Mouse (Mus musculus) C2C12 (cell line): ENCODE measurements around the gene Gm48551. TPM values are rescaled to one million over a fixed set of nuclear protein-coding genes. Genes with fewer than 3 reads are reported as not detected.

ENCODE experiments used
- H3K27me3 ChIP-seq: one replicate; pipeline ENCODE4 v1.6.1; 2011; ENCODE audit not compliant: control insufficient read depth, insufficient read depth, insufficient read length
- H3K36me3 ChIP-seq: one replicate; pipeline ENCODE4 v1.6.1; 2011; ENCODE audit not compliant: control insufficient read depth, insufficient read depth
- H3K4me3 ChIP-seq: one replicate; pipeline ENCODE4 v1.5.1; 2011; ENCODE audit warnings: mild to moderate bottlenecking, control low read depth; ENCODE audit not compliant: poor library complexity, insufficient read depth, severe bottlenecking
- H3K79me2 ChIP-seq: one replicate; pipeline ENCODE4 v1.6.1; 2011; ENCODE audit not compliant: control insufficient read depth, insufficient read depth
- H3K79me3 ChIP-seq: one replicate; pipeline ENCODE4 v1.6.1; 2011; ENCODE audit warnings: low read depth, control low read depth
- H3ac ChIP-seq: one replicate; pipeline ENCODE3; 2011; ENCODE audit warnings: low read depth; ENCODE audit not compliant: control insufficient read depth, insufficient read length
- CEBPB ChIP-seq: IDR thresholded peaks from one replicate; pipeline ENCODE4 v1.6.1; 2011; ENCODE audit warnings: low read depth, mild to moderate bottlenecking, control low read depth, moderate library complexity
- CTCF ChIP-seq: IDR thresholded peaks from one replicate; pipeline ENCODE4 v1.5.1; 2011; ENCODE audit not compliant: control insufficient read depth, insufficient read depth, insufficient read length
- FOSL1 ChIP-seq: IDR thresholded peaks from one replicate; pipeline ENCODE4 v1.8.0; 2011; ENCODE audit warnings: mild to moderate bottlenecking, low read length; ENCODE audit not compliant: poor library complexity, insufficient read depth, severe bottlenecking
- MAX ChIP-seq: IDR thresholded peaks from one replicate; pipeline ENCODE4 v1.6.1; 2011; ENCODE audit warnings: mild to moderate bottlenecking, control low read depth
- MYOD1 ChIP-seq: IDR thresholded peaks from one replicate; pipeline ENCODE4 v1.6.1; 2011; ENCODE audit warnings: low read depth; ENCODE audit not compliant: control insufficient read depth, insufficient read length
- MYOG ChIP-seq: IDR thresholded peaks from one replicate; pipeline ENCODE4 v1.6.1; 2011; ENCODE audit not compliant: control insufficient read depth, insufficient read length; ENCODE audit errors: extremely low read depth
- USF1 ChIP-seq: IDR thresholded peaks from one replicate; pipeline ENCODE4 v1.6.1; 2011; ENCODE audit warnings: low read depth, mild to moderate bottlenecking, control low read depth, moderate library complexity
- polyA plus RNA-seq: library from polyadenylated mRNA; unstranded; fragments of >200 nt; fragmentation: generic; extraction: Trizol; gene quantifications from one replicate; pipeline ENCODE4 v1.2.1, GENCODE M21; 2012; ENCODE audit warnings: missing spikeins

Gm48551 gene
- polyA plus RNA-seq, 1 experiment: 1.7 TPM

DNA sequence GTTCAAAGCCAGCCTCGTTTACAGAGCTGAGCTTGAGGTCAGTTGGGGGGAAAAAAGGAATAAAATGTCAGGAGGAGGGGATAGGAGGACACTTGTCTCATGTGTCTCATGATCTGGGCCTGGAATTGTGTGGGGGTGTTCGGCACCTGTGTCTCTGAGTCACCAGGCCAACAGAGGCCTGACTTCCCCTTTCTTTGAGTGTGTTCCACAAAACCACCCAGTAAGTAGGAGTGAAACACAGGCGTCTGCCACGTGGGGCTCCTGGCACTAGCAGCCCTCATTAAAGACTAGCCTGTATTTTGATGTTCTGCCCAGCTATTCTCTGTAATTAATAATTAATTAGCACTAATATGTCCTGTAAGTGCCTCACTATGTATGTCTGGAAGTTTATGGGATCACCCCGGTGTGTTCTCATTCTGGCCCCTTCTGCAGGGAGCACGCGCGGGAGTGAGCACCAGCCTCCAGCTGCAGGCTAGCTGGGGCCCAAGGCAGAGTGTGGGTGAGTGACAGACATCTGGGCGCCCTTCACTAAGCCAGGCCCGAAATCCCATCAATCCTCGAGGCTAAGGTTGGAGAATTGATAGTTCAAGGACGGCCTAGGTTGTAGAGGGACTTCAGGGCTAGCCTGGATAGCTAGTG, 27.8 kb upstream of the Gm48551 start:
- no peaks in the 10 kb centered on the region for H3K79me2 ChIP-seq
- H3ac ChIP-seq: peak overlapping the region; percentile 23
- H3K27me3 ChIP-seq: no peaks in the 10 kb centered on the region
- H3K79me3 ChIP-seq: no peaks in the 10 kb centered on the region
- H3K36me3 ChIP-seq: no peaks in the 10 kb centered on the region
- no peak overlapping the region for H3K4me3 ChIP-seq
- TF ChIP-seq MYOD1 (no peak), CEBPB (no peak), MYOG (no peak), CTCF (no peak), FOSL1 (no peak), USF1 (no peak), MAX (no peak)

DNA sequence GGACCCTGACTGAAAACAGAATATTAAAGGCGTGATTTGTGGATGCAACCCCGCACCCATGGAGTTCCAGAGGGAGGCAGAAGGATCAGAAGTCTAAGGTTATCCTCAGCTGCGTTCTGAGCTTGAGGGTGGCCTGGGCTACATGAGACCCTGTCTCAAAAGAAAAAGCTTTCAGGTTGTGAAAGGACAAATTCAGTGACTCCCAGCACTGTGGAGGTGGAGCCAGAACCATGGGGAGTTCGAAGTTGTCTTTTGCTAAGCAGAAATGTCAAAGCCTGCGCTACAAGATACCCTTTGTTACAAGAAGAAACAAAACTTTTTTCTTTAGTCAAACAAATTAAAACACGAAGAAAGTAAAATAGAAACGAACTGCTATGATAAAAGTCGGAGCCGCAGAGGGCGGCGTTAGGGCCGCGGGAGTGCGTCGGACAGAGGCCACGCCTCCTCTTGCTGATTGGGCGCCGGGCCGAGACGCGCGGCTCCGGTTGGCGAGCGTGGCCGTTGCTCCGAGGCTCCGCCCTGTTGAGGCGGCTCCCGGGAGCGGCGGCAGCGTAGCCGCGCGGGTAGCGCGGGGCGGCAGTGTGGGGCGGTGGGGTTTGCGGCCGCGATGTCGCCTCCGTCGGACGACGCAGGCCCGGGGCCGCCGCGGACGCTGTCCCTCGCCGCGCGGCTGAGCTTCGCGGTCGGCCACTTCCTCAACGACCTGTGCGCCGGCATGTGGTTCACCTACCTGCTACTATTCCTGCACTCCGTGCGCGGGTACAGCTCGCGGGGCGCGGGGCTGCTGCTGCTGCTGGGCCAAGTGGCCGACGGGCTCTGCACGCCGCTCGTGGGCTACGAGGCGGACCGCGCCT, 27.0 kb upstream of the Gm48551 start, which contains the start of gene Mfsd12:
Gene Mfsd12, plus strand, starts transcription at position 501 of the 854 bp plus-strand sequence.
- Histone ChIP-seq H3K79me2 (no peaks in the 10 kb centered on the region), H3K36me3 (no peaks in the 10 kb centered on the region), H3K79me3 (no peaks in the 10 kb centered on the region), H3ac (peak within 1 kb of the TSS; percentile 99), H3K27me3 (no peaks in the 10 kb centered on the region), H3K4me3 (peak within 1 kb of the TSS; percentile 50)
- TF ChIP-seq MAX (peak; percentile 13), MYOD1 (no peak)

DNA sequence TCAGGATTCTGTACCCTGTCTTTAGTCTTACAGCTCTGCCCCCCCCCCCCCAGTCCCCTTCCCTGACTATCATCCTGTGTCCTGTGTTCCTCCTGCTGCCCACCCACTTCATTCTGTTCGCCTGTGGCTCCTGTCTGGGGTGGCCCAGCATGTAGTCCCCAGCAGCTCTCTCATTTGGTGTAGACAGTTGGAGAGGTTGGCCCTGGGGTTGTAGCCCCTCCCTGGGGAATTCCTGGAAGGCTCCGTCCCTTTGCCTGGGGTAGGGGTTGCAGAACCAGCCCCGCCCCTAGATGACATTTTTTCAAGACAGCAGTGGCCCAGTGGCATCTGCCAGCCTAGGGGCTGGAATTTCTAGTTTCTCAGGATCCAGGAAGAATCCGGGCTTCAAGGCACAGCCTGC, 26.1 kb upstream of the Gm48551 start:
- Histone ChIP-seq H3K36me3 (no peaks in the 10 kb centered on the region), H3K79me2 (no peaks in the 10 kb centered on the region), H3K27me3 (no peaks in the 10 kb centered on the region), H3K79me3 (no peaks in the 10 kb centered on the region), H3ac (peak overlapping the region; percentile 99), H3K4me3 (peak overlapping the region; percentile 50)
- TF ChIP-seq FOSL1: no peak
- TF ChIP-seq MYOG: no peak
- TF ChIP-seq CEBPB: no peak
- TF ChIP-seq CTCF: no peak
- no peak for TF ChIP-seq MYOD1
- TF ChIP-seq USF1: no peak

DNA sequence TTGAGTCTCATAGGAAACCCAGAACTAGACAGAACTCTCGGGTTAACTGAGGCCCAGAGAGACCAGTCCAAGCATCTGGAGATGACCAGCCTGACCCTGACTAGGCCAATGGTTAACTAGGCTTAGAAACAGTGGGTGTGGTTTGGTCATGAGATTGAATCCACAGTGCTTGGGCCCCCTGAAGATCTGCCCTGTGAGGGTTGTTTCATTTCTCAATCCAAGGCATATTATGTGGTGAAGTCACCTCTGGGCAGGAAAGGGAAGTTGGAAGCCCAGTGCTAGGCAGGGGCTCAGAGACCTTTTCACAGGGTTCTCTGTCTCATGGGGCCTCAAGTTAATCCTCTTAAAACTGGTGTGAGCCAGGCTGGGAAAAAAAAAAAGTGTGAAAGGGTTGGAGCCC, 25.4 kb upstream of the Gm48551 start:
- Histone ChIP-seq H3K79me3 (no peaks in the 10 kb centered on the region), H3K4me3 (no peak overlapping the region)
- no peak for TF ChIP-seq CTCF
- TF ChIP-seq MAX: no peak
- TF ChIP-seq FOSL1: no peak
- TF ChIP-seq CEBPB: no peak
- TF ChIP-seq MYOG: no peak

DNA sequence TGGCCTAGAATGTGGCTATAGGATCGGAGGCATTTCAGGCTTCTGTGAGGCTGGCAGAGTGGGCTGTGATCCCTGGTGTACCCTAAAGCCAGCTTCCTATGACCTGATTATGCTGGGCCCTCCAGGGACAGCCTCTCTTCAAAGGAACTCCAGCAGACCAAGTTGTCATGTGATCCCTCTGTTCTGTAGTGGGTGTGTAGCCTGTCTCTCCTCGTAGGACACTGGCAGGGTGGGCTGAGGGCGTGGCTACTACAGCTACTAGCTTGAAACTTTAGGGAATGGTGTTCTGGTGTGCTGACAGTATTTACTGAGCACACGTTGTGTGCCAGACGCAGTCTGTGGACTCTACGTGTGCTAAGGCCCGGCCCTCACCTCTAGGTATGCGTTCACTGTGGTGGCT, 23.5 kb upstream of the Gm48551 start:
- no peaks in the 10 kb centered on the region for H3K79me2 ChIP-seq
- no peaks in the 10 kb centered on the region for H3K79me3 ChIP-seq
- no peak overlapping the region for H3K4me3 ChIP-seq
- TF ChIP-seq CEBPB: no peak
- no peak for TF ChIP-seq MAX
- TF ChIP-seq MYOD1: no peak
- TF ChIP-seq MYOG: no peak
- no peak for TF ChIP-seq USF1
- no peak for TF ChIP-seq FOSL1
- TF ChIP-seq CTCF: no peak
- peaks cover 6% of the 10 kb centered on the region for H3K36me3 ChIP-seq
- no peaks in the 10 kb centered on the region for H3K27me3 ChIP-seq
- H3ac ChIP-seq: no peak overlapping the region

More for the DNA sequence above, 25.4 kb upstream of the Gm48551 start:
- Histone ChIP-seq H3K27me3 (no peaks in the 10 kb centered on the region), H3K79me2 (no peaks in the 10 kb centered on the region), H3ac (no peak overlapping the region), H3K36me3 (no peaks in the 10 kb centered on the region)
